Mouse (Mus musculus): Measurements from ENCODE around the gene Pitpnc1. TPM values are rescaled to one million over a fixed set of nuclear protein-coding genes. Genes with fewer than 3 reads are reported as not detected.

Gene Pitpnc1
- total RNA-seq, 2 experiments from 2014 or later, result 74.8 to 76.3 TPM

GRCm38 (mm10) chr11:107233252-107233890 lies 237.1 kb downstream of the Pitpnc1 start:
- DNase-seq, result no peak

GRCm38 (mm10) chr11:107230128-107230527 lies 240.4 kb downstream of the Pitpnc1 start:
- DNase-seq, result no peak

- DNase-seq, result no peak
Observed at GRCm38 (mm10) chr11:107226431-107226830, 244.1 kb downstream of the Pitpnc1 start.

GRCm38 (mm10) chr11:107226013-107226412 lies 244.5 kb downstream of the Pitpnc1 start:
- DNase-seq, result peak; percentile 71 to 74

- DNase-seq, result peak; percentile 64 to 73
Observed at GRCm38 (mm10) chr11:107225301-107225700, 245.2 kb downstream of the Pitpnc1 start.

DNA sequence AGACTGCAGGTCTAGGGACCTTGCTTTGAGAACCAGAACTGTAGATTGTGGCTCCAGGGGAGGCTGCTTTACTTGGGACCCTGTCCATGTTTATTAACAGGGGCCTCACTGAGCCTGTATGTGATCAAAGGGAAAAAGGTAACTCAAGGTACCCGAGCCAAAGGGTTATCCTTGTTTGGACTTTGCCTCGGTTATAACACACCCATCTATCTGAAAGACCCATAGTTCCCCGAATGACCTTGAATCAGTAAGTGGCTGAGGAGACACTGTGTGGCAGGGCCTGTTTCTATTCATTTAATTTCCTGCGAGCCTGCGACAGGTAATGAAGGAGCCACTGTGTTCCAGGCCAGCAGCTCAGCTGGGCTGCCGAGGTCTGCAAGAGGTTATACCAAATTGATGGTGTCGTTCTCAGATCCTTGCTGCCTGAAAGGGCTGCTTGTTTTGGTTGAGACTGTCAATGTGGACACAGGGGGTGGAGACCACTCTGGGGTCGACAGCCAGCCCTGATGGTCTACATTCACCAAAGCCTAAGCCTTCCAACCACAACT lies 246.8 kb downstream of the Pitpnc1 start:
- no peak for DNase-seq

DNA sequence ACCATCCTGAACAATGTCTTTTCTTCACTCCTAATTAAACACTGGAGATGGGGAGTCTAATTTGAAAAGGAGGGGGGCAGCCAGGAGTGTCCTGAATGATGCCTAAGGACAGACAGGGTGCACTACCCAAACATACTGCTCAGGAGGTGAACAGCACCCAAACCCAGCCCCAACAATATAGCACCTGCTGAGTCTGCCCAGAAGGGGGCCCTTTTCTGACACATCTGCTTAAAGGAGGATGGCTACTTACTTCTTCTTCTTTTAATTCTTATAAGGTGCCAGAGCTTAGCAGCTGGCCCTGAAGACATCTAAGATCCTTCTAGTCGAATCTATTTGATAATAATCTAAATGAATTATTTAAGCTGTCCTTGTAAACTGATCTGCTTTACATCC lies 247.3 kb downstream of the Pitpnc1 start:
- DNase-seq, result no peak

DNA sequence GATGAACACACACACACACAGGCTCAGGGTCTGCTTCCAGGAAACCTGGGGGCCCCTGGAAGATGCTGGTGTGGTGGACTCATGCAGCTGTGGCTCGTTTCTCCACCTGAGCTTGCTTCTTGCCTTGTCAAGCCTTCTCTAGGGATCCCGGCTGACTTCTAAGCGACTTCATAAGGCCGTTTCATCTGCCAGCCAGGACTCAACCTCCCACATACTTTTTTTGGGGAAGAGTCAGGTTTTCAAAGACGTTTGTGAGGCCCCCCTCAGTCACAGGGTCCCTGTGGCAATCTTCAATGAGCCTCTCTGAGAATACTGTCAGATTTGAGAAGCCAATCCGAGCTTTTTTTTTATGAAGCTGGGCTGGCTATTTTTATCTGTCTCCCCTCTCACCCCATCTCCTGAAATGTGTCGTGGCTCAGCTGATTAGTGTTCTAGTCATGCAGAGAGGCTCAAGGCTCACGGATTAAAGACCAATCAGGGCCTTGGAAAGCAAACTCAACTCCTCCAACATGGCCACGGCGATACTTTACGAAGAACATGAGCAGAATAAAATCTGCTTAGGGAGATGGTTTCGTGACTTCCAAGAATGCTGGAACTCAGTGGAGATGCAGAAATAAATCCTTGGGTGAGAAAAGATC lies 247.8 kb downstream of the Pitpnc1 start:
- DNase-seq, result no peak

DNA sequence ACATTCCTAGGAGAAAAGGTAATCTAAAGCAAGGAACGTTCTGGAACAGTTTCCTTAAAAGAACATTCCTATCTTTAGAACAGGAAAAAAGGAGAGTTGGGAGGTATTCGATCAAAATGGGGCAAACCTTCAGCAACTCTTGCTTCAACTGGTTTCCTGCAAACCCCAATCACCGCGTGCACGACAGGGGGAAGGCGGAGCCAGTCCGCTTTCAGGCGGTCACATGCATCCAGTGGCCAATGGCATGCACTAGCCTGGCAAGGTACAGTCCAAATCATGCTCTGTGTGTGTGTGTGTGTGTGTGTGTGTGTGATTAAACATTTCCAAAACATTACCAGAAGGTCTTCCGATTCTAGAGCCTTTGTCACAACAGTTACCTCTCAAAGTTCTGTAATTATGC lies 255.4 kb downstream of the Pitpnc1 start:
- no peak for DNase-seq

- DNase-seq, result peak in 1 of 2 experiments; percentile 35
Observed at GRCm38 (mm10) chr11:107213745-107214144, 256.8 kb downstream of the Pitpnc1 start.

GRCm38 (mm10) chr11:107209818-107210217 lies 260.7 kb downstream of the Pitpnc1 start:
- no peak for DNase-seq

GRCm38 (mm10) chr11:107201773-107202172 lies 268.7 kb downstream of the Pitpnc1 start:
- peak; percentile 55 to 59 for DNase-seq

DNA sequence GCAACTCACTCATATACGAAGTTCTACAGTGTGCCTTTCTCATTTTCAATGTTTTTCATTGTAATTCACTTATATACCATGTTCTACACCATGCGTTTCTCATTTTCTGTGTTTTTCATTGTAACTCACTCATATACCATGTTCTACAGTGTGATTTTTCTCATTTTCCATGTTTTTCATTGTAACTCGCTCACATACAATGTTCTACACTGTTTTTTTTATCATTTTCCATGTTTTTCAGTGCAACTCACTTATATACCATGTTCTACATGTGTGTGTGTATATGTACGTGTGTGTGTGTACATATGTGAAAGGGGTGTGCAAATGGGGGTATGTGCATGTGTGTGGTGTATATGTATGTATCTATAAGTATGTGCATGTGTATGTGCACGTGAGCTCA lies 271.2 kb downstream of the Pitpnc1 start:
- DNase-seq, result no peak

- DNase-seq, result peak; percentile 20 to 54
Observed at GRCm38 (mm10) chr11:107195334-107195733, 275.2 kb downstream of the Pitpnc1 start.

- peak; percentile 45 to 53 for DNase-seq
Observed at GRCm38 (mm10) chr11:107190376-107190775, 280.1 kb downstream of the Pitpnc1 start.

GRCm38 (mm10) chr11:107188565-107189552 lies 281.6 kb downstream of the Pitpnc1 start, which contains the start of gene Nol11:
Gene Nol11 (minus strand): TSS chr11:107189381.
- DNase-seq, result peak; percentile 98 to 99

DNA sequence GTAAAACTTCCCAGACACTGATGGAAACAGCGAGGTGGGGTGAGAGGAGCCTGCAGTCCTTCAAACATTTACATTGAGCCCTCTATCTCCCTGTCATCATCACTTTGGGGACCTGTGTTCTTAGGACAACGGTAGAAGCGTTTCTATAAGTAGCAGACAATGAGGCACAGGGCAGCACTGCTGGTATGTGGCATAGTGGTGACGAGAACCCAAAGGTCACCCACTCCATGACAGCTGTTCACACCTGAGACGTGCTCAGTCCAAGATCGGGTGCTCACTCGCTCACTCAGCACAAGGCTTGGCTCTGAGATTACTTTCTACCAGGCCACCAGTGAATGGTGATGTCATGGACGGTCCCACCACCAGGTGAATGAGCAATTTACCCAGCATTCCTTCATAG lies 286.7 kb downstream of the Pitpnc1 start:
- no peak for DNase-seq

GRCm38 (mm10) chr11:107161215-107161614 lies 309.3 kb downstream of the Pitpnc1 start:
- DNase-seq, result no peak

GRCm38 (mm10) chr11:107159034-107159433 lies 311.5 kb downstream of the Pitpnc1 start:
- DNase-seq, result peak in 1 of 2 experiments; percentile 13
